Mouse (Mus musculus) heart, postnatal 0 days (tissue): Measurements from ENCODE around the gene Ascc2.

Experiments used
- CTCF ChIP-seq: IDR thresholded peaks from 2 replicates; pipeline ENCODE4 v1.5.1; 2016; ENCODE audit warnings: antibody characterized with exemption, control low read depth, low read depth
- EP300 ChIP-seq: IDR thresholded peaks from 2 replicates; pipeline ENCODE4 v1.6.1; 2016; ENCODE audit warnings: antibody characterized with exemption, low read depth

DNA sequence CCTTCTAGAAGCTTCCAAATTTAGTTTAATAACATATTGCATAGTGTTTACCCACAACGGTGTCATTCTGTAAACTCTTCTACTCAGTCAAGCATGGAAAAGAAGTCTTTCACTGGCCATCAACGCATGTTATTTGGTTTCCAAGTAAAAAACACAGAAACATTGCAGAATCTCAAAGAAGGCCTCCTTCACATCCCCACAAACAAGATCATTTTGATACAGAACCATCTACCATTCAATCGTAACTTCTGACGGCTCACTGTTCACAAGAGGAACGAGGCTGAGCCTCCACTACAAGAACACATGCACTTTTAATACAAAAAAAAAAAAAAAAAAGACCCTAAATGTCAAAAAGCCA lies 44.1 kb upstream of the Ascc2 start:
- TF ChIP-seq EP300 = no peak
- no peak for TF ChIP-seq CTCF
